Mouse (Mus musculus): Measurements from ENCODE around the gene Dnpep. TPM values are rescaled to one million over a fixed set of nuclear protein-coding genes. Genes with fewer than 3 reads are reported as not detected.

The Dnpep gene
- polyA plus RNA-seq, 2 experiments = 35.6 to 43.4 TPM

DNA sequence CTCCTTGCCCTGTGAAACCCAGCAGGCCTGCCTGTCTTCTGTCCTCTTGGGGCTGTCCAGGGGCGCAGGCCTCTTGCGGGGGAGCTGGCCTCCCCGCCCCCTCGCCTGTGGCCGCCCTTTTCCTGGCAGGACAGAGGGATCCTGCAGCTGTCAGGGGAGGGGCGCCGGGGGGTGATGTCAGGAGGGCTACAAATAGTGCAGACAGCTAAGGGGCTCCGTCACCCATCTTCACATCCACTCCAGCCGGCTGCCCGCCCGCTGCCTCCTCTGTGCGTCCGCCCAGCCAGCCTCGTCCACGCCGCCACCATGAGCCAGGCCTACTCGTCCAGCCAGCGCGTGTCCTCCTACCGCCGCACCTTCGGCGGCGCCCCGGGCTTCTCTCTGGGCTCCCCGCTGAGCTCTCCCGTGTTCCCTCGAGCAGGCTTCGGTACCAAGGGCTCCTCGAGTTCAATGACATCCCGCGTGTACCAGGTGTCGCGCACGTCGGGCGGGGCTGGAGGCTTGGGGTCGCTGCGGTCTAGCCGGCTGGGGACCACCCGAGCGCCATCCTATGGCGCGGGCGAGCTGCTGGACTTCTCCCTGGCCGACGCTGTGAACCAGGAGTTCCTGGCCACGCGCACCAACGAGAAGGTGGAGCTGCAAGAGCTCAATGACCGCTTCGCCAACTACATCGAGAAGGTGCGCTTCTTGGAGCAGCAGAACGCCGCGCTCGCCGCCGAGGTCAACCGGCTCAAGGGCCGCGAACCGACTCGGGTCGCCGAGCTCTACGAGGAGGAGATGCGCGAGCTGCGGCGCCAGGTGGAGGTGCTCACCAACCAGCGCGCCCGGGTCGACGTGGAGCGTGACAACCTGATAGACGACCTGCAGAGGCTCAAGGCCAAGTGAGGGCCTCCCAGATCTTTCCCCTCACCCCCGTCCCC lies 42.6 kb upstream of the Dnpep start, which contains the start of gene Des:
Des (plus strand) TSS at position 218 of the 920 bp plus-strand sequence.
- Histone ChIP-seq H3K4me3 (ENCODE audit: insufficient read depth in 1 of 2, low read depth in 2 of 2, low read length in 2 of 2) (peak within 1 kb of the TSS; percentile 7 to 11; a peak in 2 of 4 replicates), H3K9ac (replicated peaks) (no peak within 1 kb of the TSS), H3K4me2 (ENCODE audit: low read depth) (peak within 1 kb of the TSS; percentile 35), H3K27ac (no peak within 1 kb of the TSS), H3K4me1 (replicated peaks; ENCODE audit: control insufficient read depth in 2 of 2, insufficient read depth in 2 of 2, low read length in 1 of 2) (no peaks in the 10 kb centered on the region), H3K36me3 (replicated peaks; ENCODE audit: control insufficient read depth, insufficient read depth, low read depth) (no peaks in the 10 kb centered on the region), H3K27me3 (ENCODE audit: control insufficient read depth, insufficient read depth, low read length) (peaks cover 22% of the 10 kb centered on the region), H3K9me3 (ENCODE audit: control insufficient read depth, low read length) (no peaks in the 10 kb centered on the region)
- TF ChIP-seq EP300 (IDR thresholded peaks at IDR 0.05; ENCODE audit: low read depth) = no peak
- DNase-seq (ENCODE audit: low read depth in 3 of 3, low spot score in 3 of 3) (no peak), ATAC-seq (ENCODE audit: insufficient read depth) (no peak)
- WGBS (ENCODE audit: insufficient replicate concordance) = 4% methylated on average over 80 of the region's 80 CpGs

DNA sequence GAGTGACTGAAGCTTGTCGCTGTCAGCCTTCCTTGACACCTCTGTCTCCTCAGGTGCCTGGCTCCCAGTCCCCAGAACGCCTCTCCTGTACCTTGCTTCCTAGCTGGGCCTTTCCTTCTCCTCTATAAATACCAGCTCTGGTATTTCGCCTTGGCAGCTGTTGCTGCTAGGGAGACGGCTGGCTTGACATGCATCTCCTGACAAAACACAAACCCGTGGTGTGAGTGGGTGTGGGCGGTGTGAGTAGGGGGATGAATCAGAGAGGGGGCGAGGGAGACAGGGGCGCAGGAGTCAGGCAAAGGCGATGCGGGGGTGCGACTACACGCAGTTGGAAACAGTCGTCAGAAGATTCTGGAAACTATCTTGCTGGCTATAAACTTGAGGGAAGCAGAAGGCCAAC lies 41.6 kb upstream of the Dnpep start:
- Histone ChIP-seq H3K9me3 (ENCODE audit: control insufficient read depth, low read length) (no peaks in the 10 kb centered on the region), H3K36me3 (replicated peaks; ENCODE audit: control insufficient read depth, insufficient read depth, low read depth) (no peaks in the 10 kb centered on the region), H3K4me2 (ENCODE audit: low read depth) (no peak overlapping the region), H3K27ac (no peak overlapping the region), H3K9ac (replicated peaks) (no peak overlapping the region), H3K4me3 (ENCODE audit: insufficient read depth in 1 of 2, low read depth in 2 of 2, low read length in 2 of 2) (no peak overlapping the region), H3K27me3 (ENCODE audit: control insufficient read depth, insufficient read depth, low read length) (peaks cover 22% of the 10 kb centered on the region), H3K4me1 (replicated peaks; ENCODE audit: control insufficient read depth in 2 of 2, insufficient read depth in 2 of 2, low read length in 1 of 2) (no peaks in the 10 kb centered on the region)
- TF ChIP-seq EP300 (IDR thresholded peaks at IDR 0.05; ENCODE audit: low read depth) = no peak
- TF ChIP-seq CTCF (IDR thresholded peaks at IDR 0.05; ENCODE audit: low read depth) = no peak
- WGBS (ENCODE audit: insufficient replicate concordance) = 57% methylated on average over 13 of the region's 13 CpGs
- ATAC-seq (ENCODE audit: insufficient read depth) (no peak), DNase-seq (ENCODE audit: low read depth in 3 of 3, low spot score in 3 of 3) (no peak)

DNA sequence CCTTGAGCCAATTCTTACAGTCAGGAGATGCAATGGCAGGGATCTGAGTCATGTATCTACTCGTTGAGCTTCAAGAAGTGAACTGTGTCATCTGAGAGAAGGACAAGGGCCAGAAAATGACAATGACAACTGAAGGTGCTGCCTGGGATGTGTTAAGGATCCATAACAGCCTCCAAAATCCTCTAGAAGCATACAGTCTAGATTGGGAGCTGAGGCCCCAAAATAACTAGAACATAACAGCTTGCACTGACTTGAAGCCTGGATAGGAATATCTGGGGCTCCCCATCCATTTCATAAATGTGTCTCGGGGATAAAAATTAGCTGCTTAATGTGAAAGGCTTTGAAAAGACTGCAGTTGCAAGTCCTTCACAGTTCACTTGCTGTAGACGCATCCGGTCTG lies 40.2 kb upstream of the Dnpep start:
- H3K4me2 ChIP-seq (ENCODE audit: low read depth) = no peak overlapping the region
- TF ChIP-seq EP300 (IDR thresholded peaks at IDR 0.05; ENCODE audit: low read depth) = no peak
- no peak for TF ChIP-seq CTCF (IDR thresholded peaks at IDR 0.05; ENCODE audit: low read depth)
- 73% methylated on average over 4 of the region's 4 CpGs for WGBS (ENCODE audit: insufficient replicate concordance)

GRCm38 (mm10) chr1:75357261-75357660 lies 39.5 kb upstream of the Dnpep start:
- no peak overlapping the region for H3K4me2 ChIP-seq (ENCODE audit: low read depth)
- H3K4me3 ChIP-seq (ENCODE audit: insufficient read depth in 1 of 2, low read depth in 2 of 2, low read length in 2 of 2) = no peak overlapping the region
- peaks cover 22% of the 10 kb centered on the region for H3K27me3 ChIP-seq (ENCODE audit: control insufficient read depth, insufficient read depth, low read length)
- H3K9me3 ChIP-seq (ENCODE audit: control insufficient read depth, low read length) = no peaks in the 10 kb centered on the region
- 54% methylated on average over 7 of the region's 7 CpGs for WGBS (ENCODE audit: insufficient replicate concordance)
- H3K9ac ChIP-seq (replicated peaks) = no peak overlapping the region
- no peak for TF ChIP-seq CTCF (IDR thresholded peaks at IDR 0.05; ENCODE audit: low read depth)
- TF ChIP-seq EP300 (IDR thresholded peaks at IDR 0.05; ENCODE audit: low read depth) = no peak
- no peak overlapping the region for H3K27ac ChIP-seq
- H3K36me3 ChIP-seq (replicated peaks; ENCODE audit: control insufficient read depth, insufficient read depth, low read depth) = no peaks in the 10 kb centered on the region
- ATAC-seq (ENCODE audit: insufficient read depth) = no peak
- H3K4me1 ChIP-seq (replicated peaks; ENCODE audit: control insufficient read depth in 2 of 2, insufficient read depth in 2 of 2, low read length in 1 of 2) = no peaks in the 10 kb centered on the region
- DNase-seq (ENCODE audit: low read depth in 3 of 3, low spot score in 3 of 3) = no peak

More for the DNA sequence above, 40.2 kb upstream of the Dnpep start:
- no peak overlapping the region for H3K27ac ChIP-seq
- H3K9ac ChIP-seq (replicated peaks) = no peak overlapping the region
- ATAC-seq (ENCODE audit: insufficient read depth) (no peak), DNase-seq (ENCODE audit: low read depth in 3 of 3, low spot score in 3 of 3) (no peak)
- no peaks in the 10 kb centered on the region for H3K4me1 ChIP-seq (replicated peaks; ENCODE audit: control insufficient read depth in 2 of 2, insufficient read depth in 2 of 2, low read length in 1 of 2)
- H3K9me3 ChIP-seq (ENCODE audit: control insufficient read depth, low read length) = no peaks in the 10 kb centered on the region
- H3K4me3 ChIP-seq (ENCODE audit: insufficient read depth in 1 of 2, low read depth in 2 of 2, low read length in 2 of 2) = no peak overlapping the region
- no peaks in the 10 kb centered on the region for H3K36me3 ChIP-seq (replicated peaks; ENCODE audit: control insufficient read depth, insufficient read depth, low read depth)
- peaks cover 22% of the 10 kb centered on the region for H3K27me3 ChIP-seq (ENCODE audit: control insufficient read depth, insufficient read depth, low read length)

DNA sequence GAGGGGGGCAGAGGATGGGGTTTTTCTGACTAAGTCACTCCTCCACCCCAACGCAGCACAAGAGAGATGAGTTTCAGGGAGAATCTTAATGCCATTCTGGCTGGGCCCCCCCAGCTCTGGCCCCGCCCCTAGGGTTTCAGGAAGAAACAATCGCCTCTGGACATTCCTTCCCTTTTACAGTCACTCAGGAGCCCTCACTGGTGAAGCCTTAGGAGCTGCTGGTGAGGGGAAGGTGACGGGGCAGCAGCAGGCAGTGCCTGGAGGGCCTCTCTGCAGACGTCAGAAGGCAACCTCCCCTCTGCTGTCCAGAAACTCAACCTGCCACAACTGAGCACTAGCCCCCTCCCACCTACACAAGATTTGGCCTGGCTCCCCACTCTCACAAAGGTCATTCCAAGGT lies 31.5 kb upstream of the Dnpep start:
- no peak overlapping the region for H3K9ac ChIP-seq (replicated peaks)
- no peak overlapping the region for H3K27ac ChIP-seq
- no peaks in the 10 kb centered on the region; the same call in 1 of the 2 replicates for H3K27me3 ChIP-seq (ENCODE audit: control insufficient read depth, insufficient read depth, low read length)
- no peaks in the 10 kb centered on the region; a peak in 1 of 4 replicates for H3K4me1 ChIP-seq (replicated peaks; ENCODE audit: control insufficient read depth in 2 of 2, insufficient read depth in 2 of 2, low read length in 1 of 2)
- H3K36me3 ChIP-seq (replicated peaks; ENCODE audit: control insufficient read depth, insufficient read depth, low read depth) = no peaks in the 10 kb centered on the region
- H3K9me3 ChIP-seq (ENCODE audit: control insufficient read depth, low read length) = no peaks in the 10 kb centered on the region
- H3K4me2 ChIP-seq (ENCODE audit: low read depth) = no peak overlapping the region
- 39% methylated on average over 5 of the region's 5 CpGs for WGBS (ENCODE audit: insufficient replicate concordance)
- ATAC-seq (ENCODE audit: insufficient read depth) (no peak), DNase-seq (ENCODE audit: low read depth in 3 of 3, low spot score in 3 of 3) (no peak)
- TF ChIP-seq EP300 (IDR thresholded peaks at IDR 0.05; ENCODE audit: low read depth) (no peak), CTCF (IDR thresholded peaks at IDR 0.05; ENCODE audit: low read depth) (no peak)
- H3K4me3 ChIP-seq (ENCODE audit: insufficient read depth in 1 of 2, low read depth in 2 of 2, low read length in 2 of 2) = no peak overlapping the region

Measured in liver, embryonic 14.5 days (tissue).